Mouse (Mus musculus): Measurements from ENCODE around the gene Sh2b1.

GRCm38 (mm10) chr7:126446217-126446616 lies 29.0 kb downstream of the Sh2b1 start:
- TF ChIP-seq CTCF (IDR thresholded peaks at IDR 0.05; ENCODE audit: control insufficient read depth, insufficient read depth, low read length), result no peak
- TF ChIP-seq POLR2A (IDR thresholded peaks at IDR 0.05; ENCODE audit: borderline replicate concordance, control insufficient read depth, low read depth, low read length), result no peak

Data from bone marrow, adult 2 months (tissue).